Mouse (Mus musculus) cerebellum, adult 8-10 months (tissue): ENCODE data around the gene Hps4.

ENCODE experiments used
- DNase-seq: peaks from one replicate; pipeline ENCODE4 v3.0.0; 2022

Gene Hps4

GRCm38 (mm10) chr5:112368666-112369065, 25.8 kb downstream of the Hps4 start:
- DNase-seq, result peak; percentile 91

- DNase-seq, result no peak
Observed at GRCm38 (mm10) chr5:112369326-112369725, 26.4 kb downstream of the Hps4 start.

GRCm38 (mm10) chr5:112370236-112370813, 27.4 kb downstream of the Hps4 start:
- peak; percentile 44 for DNase-seq

- DNase-seq, result peak; percentile 51
Observed at GRCm38 (mm10) chr5:112371933-112372332, 29.1 kb downstream of the Hps4 start.

- DNase-seq, result no peak
Observed at GRCm38 (mm10) chr5:112376111-112376510, 33.2 kb downstream of the Hps4 start.

- no peak for DNase-seq
Observed at GRCm38 (mm10) chr5:112377380-112377779, 34.5 kb downstream of the Hps4 start.

GRCm38 (mm10) chr5:112378716-112379115, 35.8 kb downstream of the Hps4 start:
- no peak for DNase-seq

- DNase-seq, result no peak
Observed at GRCm38 (mm10) chr5:112381154-112381553, 38.3 kb downstream of the Hps4 start.

- no peak for DNase-seq
Observed at GRCm38 (mm10) chr5:112382042-112382441, 39.2 kb downstream of the Hps4 start.

GRCm38 (mm10) chr5:112382641-112383330, 39.9 kb downstream of the Hps4 start:
- no peak for DNase-seq

GRCm38 (mm10) chr5:112384805-112385472, 42.1 kb downstream of the Hps4 start:
- no peak for DNase-seq

- no peak for DNase-seq
Observed at GRCm38 (mm10) chr5:112385973-112386372, 43.1 kb downstream of the Hps4 start.

GRCm38 (mm10) chr5:112389352-112389751, 46.5 kb downstream of the Hps4 start:
- no peak for DNase-seq

GRCm38 (mm10) chr5:112391002-112391401, 48.1 kb downstream of the Hps4 start:
- DNase-seq, result no peak

GRCm38 (mm10) chr5:112391676-112392323, 48.9 kb downstream of the Hps4 start:
- DNase-seq, result no peak

- DNase-seq, result peak; percentile 40
Observed at GRCm38 (mm10) chr5:112393741-112394414, 51.0 kb downstream of the Hps4 start.

GRCm38 (mm10) chr5:112394415-112394763, 51.5 kb downstream of the Hps4 start:
- peak; percentile 41 for DNase-seq

GRCm38 (mm10) chr5:112394779-112395443, 52.0 kb downstream of the Hps4 start, which contains the start of gene Asphd2:
Gene Asphd2 (minus strand): TSS chr5:112394866.
- DNase-seq, result peak; percentile 73

GRCm38 (mm10) chr5:112396066-112396465, 53.2 kb downstream of the Hps4 start:
- no peak for DNase-seq

- no peak for DNase-seq
Observed at GRCm38 (mm10) chr5:112399284-112399683, 56.4 kb downstream of the Hps4 start.

GRCm38 (mm10) chr5:112402437-112402836, 59.6 kb downstream of the Hps4 start:
- DNase-seq, result no peak

GRCm38 (mm10) chr5:112406017-112406416, 63.1 kb downstream of the Hps4 start:
- no peak for DNase-seq
